Mouse (Mus musculus): ENCODE measurements around the gene Gsap.

DNA sequence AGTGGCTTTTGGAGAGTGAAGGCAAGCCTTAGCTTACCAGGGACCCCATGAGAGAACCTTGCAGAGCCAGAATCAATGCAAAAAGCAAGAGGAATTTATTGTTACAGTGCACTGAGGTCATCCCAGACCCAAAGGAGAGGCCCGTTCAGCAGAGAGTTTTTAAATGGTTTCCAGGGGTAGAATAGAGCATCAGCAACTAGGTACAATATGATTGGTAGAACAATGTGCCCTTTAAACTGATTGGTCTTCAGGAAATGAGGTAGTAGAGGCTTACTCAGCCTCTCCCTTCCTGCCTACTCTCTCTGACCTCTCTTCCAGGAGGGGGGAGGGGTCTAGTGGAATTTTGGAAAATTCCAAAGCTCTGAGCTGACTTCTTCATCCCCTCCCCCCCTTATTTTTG is 59.2 kb downstream of the Gsap start:
- no peak for TF ChIP-seq CTCF (IDR thresholded peaks at IDR 0.05; ENCODE audit: low read depth)
- no peak for TF ChIP-seq EP300 (optimal IDR thresholded peaks at IDR 0.05)
